Mouse (Mus musculus) stomach, postnatal 0 days (tissue): Measurements from ENCODE around the gene Rnase10.

Experiments
- CTCF ChIP-seq: IDR thresholded peaks from 2 replicates; pipeline ENCODE4 v1.5.1; 2016; ENCODE audit warnings: antibody characterized with exemption, low read depth, mild to moderate bottlenecking, moderate library complexity
- EP300 ChIP-seq: optimal IDR thresholded peaks from 2 replicates; pipeline ENCODE3; 2016; ENCODE audit warnings: antibody characterized with exemption

DNA sequence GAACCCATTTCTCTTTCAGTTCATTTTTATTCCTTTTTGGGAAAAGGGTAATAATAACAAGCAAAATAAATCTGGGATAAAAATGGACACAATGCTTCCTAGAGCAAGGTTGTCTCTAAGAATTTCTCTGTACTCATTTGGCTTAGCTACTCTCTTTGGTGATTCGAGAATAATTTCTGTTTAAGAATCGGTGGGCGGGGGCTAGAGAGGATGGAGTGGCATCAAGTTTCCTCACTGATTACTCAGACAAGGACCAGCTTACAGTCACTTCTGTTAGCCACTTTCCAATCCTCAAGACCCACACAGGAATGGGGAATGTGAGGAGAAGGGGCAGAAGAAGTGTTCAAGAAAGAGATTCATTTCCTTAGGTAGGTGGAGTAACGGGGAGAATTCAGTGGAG lies 1.2 kb downstream of the Rnase10 start:
- no peak for TF ChIP-seq EP300
- TF ChIP-seq CTCF, result no peak
